Mouse (Mus musculus): ENCODE data around the gene Cyp4f40.
"Not testable (repeated sequence)": the region's sequence is repeated elsewhere in the genome, so short reads cannot be mapped to it uniquely, and the experiment has no call there.

Gene Cyp4f40

GRCm38 (mm10) chr17:32710541-32710940 is 51.8 kb downstream of the Cyp4f40 start:
- not testable (repeated sequence) for DNase-seq (ENCODE audit: low read depth, low spot score)

DNA sequence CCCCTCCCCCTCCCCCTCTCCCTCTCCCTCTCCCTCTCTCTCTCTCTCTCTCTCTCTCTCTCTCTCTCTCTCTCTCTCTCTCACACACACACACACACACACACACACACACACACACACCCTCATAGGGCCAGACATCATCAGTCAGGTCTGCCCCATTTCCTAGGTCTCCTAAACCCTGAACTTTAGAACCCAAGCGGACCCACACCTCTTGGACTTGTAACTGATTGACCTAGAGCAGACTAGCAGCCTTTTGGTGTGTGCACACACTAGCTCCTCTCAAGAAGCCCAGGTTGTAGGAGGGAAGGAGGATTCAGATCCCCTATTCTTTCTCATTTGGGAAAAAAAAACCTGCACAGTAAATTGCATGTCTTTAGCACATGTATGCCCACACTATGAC is 63.5 kb downstream of the Cyp4f40 start:
- not testable (repeated sequence) for DNase-seq (ENCODE audit: low read depth, low spot score)

DNA sequence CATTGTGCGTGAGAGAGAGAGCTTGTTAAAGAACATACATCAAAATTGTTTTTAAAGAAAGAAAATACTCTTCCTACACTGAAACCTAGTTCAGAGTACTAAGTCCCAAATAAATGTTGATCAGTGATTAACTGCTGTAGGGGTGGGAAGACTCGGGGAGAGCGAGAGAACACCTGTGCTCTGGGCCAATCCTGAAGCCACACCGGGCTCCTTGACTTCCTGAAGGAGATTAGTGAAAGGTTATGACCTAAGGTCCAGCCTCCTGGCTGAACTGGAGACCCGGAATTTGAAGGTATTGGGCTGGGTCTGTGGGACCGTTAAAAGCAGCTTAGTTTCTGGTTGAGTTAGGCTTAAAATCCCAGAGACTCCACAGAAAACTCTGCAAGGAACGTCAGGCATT is 64.1 kb downstream of the Cyp4f40 start:
- DNase-seq (ENCODE audit: low read depth, low spot score), result no peak

DNA sequence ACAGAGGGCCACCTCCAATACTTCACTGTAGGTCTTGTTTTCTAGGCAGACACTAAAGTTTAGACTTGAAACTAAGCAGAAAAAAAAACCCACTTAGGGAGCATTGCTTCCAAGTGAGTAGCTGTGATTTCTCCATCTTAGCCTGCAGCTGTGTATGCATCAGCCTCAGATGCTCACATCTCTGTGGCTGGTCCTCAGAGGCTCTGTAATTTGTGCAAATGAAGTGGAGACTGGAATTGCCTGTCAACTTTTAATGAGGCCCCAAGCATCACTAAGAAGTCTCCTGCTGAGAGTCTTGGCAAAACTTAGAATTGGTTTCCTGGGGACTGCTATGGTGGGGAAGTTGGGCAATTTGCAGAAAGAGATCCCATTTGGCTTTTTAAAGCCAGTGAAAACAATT is 67.7 kb downstream of the Cyp4f40 start:
- DNase-seq (ENCODE audit: low read depth, low spot score), result not testable (repeated sequence)
